Mouse (Mus musculus) NIH3T3 (cell line): ENCODE results near the gene Map4k4.
A peak's percentile ranks its signal among the peaks of the same experiment; 100 is the strongest.

Experiments used
- DNase-seq: peaks from one replicate; pipeline ENCODE4 v3.0.0-alpha.2; 2012; ENCODE audit warnings: low read depth

Map4k4 gene

GRCm38 (mm10) chr1:39963821-39964220 lies 63.1 kb downstream of the Map4k4 start:
- DNase-seq, result no peak

DNA sequence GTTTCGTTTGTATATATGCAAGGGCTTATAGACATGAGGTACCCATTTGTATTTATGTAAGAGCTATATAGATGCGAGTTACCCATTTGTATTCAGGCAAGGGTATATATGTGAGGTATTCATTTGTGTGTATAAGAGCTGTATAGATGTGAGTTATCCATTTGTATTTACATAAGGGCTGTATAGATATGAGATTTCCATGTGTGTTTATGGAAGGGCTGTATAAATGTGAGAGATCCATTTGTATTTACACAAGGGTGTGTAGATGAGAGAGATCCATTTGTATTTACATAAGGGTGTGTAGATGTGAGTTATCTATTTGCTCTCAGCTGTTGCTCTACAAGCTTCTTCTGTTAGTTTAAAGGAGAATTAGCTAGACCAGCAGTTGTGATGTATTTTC lies 63.7 kb downstream of the Map4k4 start:
- no peak for DNase-seq

- no peak for DNase-seq
These were observed 64.7 kb downstream of the Map4k4 start for GRCm38 (mm10) chr1:39965461-39965860.

DNA sequence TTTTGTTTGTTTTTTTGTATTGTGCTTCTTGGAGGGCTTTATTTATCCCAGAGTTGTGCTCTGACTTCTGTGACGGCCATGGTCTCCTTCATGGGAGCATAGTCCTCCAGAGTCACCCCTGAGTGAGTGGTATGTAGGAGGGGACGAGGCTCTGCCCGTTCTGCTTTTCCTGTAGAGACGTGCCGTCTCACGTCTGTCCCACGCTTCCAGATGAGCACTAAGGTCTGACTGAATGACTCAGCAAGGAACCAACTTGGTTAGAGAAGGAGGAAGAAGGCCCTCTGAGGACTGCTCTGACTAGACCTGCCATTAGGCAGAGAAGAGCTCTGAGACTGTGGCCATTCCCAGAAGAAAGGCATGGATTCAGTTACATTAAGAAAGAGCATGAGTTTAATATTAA lies 68.3 kb downstream of the Map4k4 start:
- DNase-seq, result no peak

DNA sequence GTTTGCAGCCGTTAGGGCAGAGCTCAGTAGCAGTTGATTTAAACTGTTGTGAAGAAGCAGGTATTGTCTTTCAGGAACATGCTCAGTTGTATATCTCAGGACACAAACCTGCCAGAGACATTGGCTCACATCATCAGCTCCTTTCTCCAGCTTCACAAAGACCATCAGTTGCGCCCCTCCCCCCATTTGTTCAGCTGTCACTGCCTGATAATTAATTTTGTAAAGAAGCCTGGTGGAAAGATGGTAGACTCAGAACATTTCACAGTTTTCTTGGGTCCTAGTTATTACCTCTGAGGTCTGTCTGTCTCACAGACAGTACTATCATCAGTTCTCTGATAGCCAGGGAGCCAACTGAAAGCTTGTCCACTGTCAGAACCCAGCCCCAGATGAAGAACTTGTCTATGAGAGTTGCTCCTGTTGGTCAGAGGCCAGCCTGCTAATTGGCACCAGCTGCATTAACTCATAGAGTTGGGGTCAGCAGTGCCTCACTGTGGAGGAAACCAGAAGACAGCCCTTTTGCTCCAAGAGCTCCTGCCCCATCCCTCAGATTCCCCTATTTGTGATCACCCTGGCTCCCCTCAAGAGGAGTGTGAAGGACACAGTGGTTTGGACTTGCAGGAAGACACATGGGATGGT lies 69.2 kb downstream of the Map4k4 start:
- DNase-seq, result peak; percentile 86

GRCm38 (mm10) chr1:39972411-39972810 lies 71.7 kb downstream of the Map4k4 start:
- no peak for DNase-seq

DNA sequence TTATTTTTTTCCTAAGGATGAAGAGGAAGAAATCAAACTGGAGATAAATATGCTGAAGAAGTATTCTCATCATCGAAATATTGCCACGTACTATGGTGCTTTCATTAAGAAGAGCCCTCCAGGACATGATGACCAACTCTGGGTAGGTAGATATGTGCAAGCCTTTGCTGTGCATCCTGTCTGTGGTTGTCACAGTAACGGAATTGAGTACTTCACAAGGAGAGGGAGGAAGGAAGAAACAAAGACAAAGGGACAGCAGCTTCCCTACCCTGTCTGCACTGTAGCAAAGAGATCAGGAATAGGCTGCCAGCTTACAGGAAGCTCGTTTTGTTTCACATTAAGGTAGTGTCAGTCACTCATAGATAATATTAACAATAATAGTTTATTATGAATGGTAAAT lies 73.2 kb downstream of the Map4k4 start:
- no peak for DNase-seq

- DNase-seq, result no peak
These were observed 74.3 kb downstream of the Map4k4 start for GRCm38 (mm10) chr1:39975005-39975404.

DNA sequence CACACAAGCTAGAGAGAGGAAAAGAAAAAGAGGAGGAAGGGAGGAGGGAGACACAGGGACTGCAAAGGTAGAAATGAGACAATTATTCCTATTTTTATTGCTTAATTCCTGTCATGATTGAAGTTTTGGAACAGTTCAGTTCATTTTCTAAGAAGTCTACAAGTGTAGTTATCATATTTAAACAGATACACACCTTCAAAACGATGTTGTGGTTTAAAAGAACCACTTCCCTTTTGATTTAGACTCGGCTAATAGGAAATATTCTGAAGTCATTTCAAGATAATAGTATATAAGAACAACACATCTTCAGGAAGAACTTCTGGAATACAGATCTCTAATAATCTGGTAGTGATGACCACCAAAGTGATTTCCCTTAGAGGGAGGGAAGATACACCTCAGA lies 75.4 kb downstream of the Map4k4 start:
- no peak for DNase-seq

- DNase-seq, result peak; percentile 65
These were observed 76.4 kb downstream of the Map4k4 start for GRCm38 (mm10) chr1:39976847-39977744.

DNA sequence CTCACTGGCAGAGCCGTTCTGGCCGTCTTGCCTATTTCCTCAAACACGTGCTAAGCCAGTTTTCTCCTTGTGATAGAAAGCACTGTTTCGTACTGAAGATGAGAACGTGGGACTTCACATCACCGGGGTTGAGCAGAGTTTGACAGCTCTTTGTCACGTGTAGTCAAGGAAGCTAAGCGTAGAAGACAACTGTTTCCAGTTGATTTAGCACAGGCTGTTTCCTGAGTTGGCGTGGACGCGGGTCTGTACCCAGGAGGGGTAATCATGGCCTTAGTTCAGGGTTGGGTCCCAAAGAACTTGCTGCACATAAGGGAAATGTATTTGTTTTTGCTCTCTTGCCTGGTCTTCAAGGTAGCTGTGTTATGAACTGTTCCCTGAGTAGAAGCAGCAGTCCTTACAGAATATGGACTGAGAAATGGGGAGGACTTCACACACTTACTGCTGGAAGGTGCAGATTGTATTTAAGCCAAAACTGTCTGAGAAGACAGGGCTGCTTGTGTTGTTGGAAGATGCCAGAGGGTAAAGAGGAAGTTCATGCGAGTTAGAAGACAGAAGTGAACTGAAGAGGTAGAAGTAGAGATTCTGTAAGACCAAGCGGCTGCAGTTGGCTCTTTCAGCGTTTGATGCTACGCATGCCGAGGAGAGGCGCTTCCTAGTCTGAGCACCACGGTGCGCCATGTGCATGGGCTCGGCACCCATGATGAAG lies 78.2 kb downstream of the Map4k4 start:
- no peak for DNase-seq

DNA sequence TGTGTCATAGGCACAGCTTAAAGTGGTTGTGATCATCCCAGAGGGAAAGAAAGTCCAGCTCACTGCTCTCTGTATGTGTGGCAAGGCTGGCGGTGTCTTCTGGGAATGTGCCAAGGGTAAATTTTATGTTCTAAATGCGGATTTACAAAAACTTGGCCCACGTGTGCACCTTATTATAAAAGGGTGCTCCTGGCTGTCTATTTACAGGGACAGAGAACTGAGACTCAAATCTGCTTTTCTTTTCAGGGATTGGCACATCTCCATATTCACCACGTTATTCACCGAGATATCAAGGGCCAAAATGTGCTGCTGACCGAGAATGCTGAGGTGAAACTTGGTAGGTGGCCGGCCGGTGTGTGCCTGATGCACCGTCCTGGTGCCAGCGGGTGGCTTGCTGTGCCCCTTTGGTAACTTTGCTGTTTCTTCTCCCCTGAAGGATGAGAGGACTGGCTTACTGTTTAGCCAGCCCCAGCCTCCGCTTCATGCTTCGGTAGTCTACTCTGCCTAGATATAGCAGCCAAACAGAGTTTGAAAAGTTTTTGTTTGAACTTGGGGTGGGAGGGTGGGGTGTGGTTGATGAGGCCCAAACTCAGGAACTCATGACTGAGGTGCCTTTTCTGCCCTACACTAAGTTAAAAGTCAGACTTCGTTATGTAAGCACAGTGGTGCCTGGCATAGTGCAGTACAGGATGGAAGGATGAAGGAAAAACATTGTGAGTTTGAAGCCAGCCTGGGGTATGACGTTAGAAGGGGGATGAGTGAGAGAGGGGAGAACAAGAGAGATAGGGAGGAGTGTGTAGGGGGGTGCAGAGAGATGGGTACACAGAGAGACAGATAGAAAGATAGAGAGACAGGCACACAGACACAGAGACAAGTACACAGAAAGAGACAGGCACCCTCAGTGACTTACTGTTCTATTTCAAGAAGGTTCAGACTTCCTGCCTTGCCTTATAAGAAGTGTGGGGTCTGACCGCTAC lies 79.9 kb downstream of the Map4k4 start:
- DNase-seq, result no peak

DNA sequence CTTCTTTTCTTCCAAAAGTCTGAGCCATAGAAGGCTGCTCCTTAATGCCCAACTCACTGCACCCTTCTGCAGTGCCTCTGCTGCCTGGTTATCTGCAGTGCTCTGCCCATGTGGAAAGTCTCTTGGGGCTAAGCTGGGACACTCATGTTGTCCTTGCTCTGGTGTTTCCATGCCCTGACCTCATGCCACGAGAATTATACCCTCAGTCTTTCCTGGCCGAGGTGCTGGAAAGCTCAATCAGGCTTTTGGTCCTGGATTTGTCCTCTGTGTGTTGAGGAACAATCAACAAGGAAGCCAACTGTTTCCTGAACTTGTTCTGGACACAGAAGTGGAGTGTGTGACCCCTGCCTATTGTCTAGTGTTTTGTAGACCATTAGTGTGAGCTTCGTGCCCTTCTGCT lies 81.3 kb downstream of the Map4k4 start:
- no peak for DNase-seq

- DNase-seq, result peak; percentile 56
These were observed 82.2 kb downstream of the Map4k4 start for GRCm38 (mm10) chr1:39982727-39983487.

GRCm38 (mm10) chr1:39984331-39984730 lies 83.6 kb downstream of the Map4k4 start:
- DNase-seq, result no peak

DNA sequence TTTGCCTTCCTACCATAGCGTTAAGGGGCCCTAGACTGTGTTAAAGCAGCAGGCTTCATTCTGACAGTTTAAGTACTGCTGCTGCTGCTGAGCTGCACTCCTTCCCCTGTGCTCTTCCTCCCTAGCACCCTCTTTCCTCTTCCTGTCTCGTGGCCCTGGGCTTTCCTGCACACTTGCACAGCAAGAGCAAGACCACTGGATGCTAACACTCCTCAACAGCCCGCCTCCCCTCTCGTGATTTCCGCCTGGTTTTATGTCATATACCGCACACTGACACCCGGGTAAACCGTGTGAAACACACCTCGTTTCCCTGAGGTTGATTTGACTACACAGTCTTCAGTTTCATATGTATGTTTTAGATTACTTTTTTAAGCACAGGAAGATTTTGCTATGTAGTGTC lies 86.1 kb downstream of the Map4k4 start:
- no peak for DNase-seq

DNA sequence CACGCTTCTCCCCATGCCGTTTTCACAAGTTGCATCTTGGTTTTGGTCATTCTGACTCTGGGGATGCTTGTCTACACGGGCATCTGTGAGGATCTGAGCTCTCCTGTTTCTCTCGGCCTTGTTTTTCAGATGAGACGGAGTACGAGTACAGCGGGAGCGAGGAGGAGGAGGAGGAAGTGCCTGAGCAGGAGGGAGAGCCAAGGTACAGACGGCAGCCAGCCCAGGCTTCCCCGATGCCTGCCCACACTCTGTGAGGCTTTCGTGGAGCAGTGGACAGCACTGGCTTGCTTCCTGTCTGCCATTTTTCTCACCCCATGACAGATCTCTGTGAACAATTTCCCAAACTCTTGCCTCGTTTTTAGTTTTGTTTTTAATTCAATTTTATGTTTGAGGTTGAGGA lies 88.1 kb downstream of the Map4k4 start:
- DNase-seq, result no peak

GRCm38 (mm10) chr1:39990041-39990440 lies 89.3 kb downstream of the Map4k4 start:
- DNase-seq, result no peak

GRCm38 (mm10) chr1:39993921-39994320 lies 93.2 kb downstream of the Map4k4 start:
- DNase-seq, result no peak

DNA sequence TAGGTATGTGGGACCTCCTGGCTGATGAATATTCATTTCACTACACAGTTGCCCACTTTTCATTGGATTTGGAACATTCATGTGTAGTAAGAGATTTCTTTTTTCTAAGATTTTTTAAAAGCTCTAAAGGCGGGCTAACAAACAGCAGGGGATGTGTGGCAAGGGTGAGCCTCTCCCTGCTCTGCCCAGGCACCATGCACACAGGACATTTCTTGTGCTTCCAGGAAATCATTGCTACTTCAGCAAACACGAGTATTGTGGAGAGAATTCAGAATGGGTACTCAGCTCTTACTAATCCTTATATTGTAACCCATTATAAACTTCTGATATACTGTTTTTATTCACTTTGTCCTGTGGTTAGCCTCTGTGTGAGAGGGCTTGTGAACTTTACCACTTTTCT lies 94.9 kb downstream of the Map4k4 start:
- no peak for DNase-seq

DNA sequence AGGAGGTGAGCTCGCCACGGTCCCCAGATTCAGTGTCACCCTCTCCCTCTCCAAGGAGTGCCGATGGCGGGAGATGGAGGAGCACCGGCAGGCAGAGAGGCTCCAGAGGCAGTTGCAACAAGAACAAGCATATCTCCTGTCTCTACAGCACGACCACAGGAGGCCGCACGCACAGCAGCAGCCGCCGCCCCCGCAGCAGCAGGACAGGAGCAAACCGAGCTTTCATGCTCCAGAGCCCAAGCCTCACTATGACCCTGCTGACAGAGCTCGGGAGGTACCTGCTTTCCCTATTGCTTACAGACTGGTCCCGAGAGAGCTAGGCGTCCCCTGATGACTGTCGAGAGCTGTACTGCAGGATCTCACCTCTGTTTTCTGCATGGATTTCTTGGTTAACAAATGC lies 99.8 kb downstream of the Map4k4 start:
- DNase-seq, result no peak
